Mouse (Mus musculus): ENCODE data around the gene Foxred2.

- no peak for TF ChIP-seq EP300 (IDR thresholded peaks at IDR 0.05; ENCODE audit: insufficient read depth, low read depth, low read length)
- TF ChIP-seq POLR2A (IDR thresholded peaks at IDR 0.05; ENCODE audit: insufficient read depth, low read length) = no peak
- TF ChIP-seq CTCF (IDR thresholded peaks at IDR 0.05; ENCODE audit: low read depth, low read length) = no peak
Observed at GRCm38 (mm10) chr15:77941563-77941962, 15.0 kb downstream of the Foxred2 start.

All from ES-Bruce4 (cell line).